Mouse (Mus musculus): ENCODE measurements around the gene Ddn.

DNA sequence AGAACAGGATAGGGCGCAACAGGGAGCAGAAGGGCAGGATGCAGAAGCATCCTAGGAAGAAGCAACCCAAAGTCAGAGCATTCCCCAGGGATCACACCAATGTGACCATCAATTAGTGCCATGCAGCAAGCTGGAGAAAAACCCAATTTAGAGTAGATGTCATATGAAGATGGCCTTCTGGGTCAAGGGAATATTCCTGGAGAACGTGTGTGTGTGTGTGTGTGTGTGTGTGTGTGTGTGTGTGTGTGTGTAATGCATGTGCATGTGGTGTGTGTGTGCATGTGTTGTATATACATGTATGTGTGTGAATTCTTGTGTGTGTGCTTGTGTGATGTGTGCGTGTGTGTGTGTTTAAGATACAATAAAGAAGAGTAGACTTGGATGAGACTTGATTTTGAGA lies 10.4 kb downstream of the Ddn start:
- TF ChIP-seq CTCF (conservative IDR thresholded peaks at IDR 0.05; ENCODE audit: low read length) = no peak
- TF ChIP-seq POU5F1 (IDR thresholded peaks at IDR 0.05; ENCODE audit: borderline replicate concordance, low read length) = no peak
- TF ChIP-seq NANOG (IDR thresholded peaks at IDR 0.05; ENCODE audit: borderline replicate concordance, low read length) = no peak
